Mouse (Mus musculus) olfactory bulb, adult 2 months (tissue): ENCODE results near the gene Lpin2.

Source experiments
- CTCF ChIP-seq: fragments of 200-500 bp; IDR thresholded peaks from 2 replicates; pipeline ENCODE4 v1.5.1; 2012; ENCODE audit warnings: low read depth, mild to moderate bottlenecking, low read length, moderate library complexity; ENCODE audit not compliant: insufficient read depth
- POLR2A ChIP-seq: fragments of 200-500 bp; IDR thresholded peaks from 2 replicates; pipeline ENCODE4 v1.6.1; 2012; ENCODE audit warnings: mild to moderate bottlenecking, low read depth, low read length, moderate library complexity; ENCODE audit not compliant: insufficient read depth

DNA sequence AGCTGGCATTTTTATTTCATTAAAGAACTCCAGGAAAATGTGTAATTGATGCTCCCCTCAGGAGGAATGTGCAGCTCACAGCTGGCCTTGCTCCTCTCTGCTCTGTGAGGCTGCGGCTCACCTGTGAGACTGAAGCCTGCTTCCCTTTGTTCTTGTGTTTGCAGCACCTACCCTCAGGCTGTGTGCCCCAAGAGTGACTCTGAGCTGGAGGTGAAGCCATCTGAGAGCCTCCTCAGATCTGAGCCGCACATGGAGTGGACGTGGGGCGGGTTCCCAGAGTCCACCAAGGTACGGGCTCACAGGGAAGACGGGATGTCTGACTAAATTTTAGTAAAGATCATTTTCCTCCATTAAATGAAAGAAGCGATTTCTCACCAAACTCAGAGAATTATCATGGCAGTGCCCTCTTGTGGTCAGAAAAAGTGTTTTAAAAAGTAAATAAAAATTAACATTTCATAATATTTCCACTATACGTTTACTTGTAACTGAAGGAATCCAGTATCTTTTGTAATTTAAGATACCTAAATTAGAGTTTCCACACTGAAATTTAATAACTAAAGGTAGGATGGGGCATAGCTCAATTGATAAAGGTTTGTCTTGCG is 47.8 kb downstream of the Lpin2 start:
- TF ChIP-seq POLR2A, result no peak
- no peak for TF ChIP-seq CTCF
